Mouse (Mus musculus) testis, postnatal 10 days (tissue): ENCODE measurements around the gene Tmpo.

Experiments
- DNase-seq: peaks from one replicate; pipeline ENCODE4 v3.0.0; 2021; ENCODE audit warnings: low spot score

Gene Tmpo

DNA sequence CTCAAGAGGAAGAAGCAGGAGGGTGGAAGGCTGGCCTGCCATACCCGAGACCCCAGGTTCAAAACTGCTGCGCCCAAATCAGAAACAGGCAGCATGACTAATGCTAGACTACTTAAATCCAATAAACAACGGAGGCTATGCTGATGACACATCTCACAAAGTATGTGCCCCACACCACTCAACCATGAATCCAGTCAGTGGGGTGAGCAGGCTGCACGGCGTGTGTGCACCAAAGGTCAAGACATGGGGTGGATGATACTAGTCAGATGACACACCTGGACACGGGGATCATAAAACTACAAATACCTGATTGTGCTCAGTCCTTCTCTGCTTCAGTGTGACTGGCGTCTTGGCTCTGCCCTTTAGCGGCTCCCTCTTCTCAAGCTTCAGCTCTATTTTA, 22.7 kb downstream of the Tmpo start:
- no peak for DNase-seq

DNA sequence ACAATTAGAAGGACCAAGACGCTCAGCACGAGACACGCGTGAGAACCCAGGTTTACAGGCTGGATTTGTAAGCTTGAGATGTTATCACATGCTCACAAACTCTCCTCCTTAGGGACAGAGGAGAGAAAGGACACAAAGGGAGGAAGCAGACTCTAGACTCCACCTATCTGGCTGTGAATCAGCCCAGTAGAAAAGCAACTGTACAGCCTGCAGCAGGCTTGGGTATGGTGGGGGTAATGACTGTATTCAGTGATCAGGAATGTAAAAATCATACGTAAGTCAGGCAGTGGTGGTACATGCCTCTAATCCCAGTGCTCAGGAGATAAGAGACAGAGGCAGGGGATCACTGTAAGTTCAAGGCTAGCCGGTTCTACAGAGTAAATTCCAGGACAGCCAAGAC, 24.8 kb downstream of the Tmpo start:
- no peak for DNase-seq

DNA sequence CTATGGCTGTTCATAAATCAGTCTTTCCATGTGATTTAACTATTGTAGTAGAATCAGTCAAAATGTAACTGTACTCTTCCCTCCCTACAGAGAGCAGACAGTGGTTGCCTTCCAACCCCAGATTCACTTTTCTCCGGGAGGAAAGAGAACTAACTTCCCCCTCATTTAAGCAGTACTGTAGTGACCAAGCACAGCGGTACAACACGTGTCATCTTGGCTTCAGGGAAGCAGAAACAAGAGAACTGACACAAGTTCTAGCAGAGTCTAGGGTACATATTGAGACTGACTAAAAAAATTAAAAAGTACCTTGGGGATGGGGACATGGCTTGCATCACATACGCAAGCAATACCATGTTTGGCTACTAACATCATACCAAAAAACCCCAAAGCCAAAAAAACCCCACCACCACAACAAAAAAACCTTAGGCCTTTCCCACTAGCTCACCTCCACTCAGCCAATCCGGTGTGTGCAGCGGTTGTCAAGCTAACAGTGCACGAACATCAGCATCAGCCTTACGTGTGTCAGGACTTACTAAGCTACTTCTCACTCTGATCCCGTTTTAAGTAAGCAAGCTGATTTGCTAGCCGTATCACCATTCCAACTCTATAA, 27.1 kb downstream of the Tmpo start:
- no peak for DNase-seq

DNA sequence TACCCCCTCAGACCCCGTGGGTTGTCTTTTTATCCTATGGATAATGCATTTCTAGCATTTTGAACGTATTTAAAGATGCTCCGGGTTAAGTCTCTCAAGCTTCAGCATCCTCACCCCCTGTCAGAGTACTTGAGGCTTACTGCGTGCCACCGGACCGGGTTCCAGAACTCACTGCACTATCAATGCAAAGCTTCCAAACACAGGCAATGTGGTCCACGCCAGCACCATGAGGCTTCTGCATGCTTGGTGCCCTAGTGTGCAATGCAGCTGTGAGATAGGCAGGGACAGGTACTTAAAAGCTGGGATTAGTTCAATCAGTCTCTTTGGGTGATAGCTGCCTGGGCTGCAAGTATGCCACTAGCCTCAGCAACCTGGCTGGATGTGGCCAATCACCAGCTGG, 35.7 kb downstream of the Tmpo start:
- no peak for DNase-seq

DNA sequence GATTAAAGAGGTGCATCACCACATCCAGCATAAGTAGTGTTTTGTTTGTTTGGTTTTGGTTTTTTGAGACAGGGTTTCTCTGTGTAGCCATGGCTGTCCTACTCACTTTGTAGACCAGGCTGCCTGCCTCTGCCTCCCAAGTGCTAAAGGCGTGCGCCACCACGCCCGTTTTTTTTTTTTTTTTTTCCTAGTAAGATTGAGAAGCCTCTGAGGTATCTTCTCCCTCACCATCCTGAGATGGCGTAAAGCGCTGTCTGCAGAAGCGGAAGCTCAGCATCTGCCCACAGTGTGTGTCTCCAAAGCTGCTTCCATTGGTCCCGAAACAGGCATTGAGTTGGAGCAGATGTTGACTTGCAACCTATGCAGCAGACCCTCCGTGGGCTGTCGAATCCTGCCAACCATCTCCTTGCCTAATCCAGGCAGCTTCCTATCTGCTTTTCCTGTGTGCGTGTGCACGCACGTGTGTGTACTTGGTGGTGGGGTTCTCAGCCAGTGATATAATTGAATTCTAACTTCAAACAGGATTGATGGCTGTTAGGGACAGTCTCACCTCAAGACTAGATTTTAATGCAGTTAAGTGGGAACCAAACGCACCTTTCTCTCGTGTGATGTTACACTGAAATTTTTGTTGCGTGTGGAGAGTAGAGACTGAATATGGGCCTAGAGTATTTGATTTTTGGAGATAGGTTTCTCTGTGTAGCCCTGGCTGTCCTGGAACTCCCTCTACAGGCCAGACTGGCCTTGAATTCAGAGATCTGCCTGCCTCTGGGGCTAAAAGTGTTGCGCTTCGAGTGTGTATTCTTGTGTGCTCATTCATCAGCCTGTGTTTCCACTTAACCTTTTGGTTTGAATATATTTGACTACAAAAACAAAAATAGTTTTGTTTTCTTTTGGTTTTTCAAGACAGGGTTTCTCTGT, 37.5 kb downstream of the Tmpo start:
- DNase-seq, result no peak

DNA sequence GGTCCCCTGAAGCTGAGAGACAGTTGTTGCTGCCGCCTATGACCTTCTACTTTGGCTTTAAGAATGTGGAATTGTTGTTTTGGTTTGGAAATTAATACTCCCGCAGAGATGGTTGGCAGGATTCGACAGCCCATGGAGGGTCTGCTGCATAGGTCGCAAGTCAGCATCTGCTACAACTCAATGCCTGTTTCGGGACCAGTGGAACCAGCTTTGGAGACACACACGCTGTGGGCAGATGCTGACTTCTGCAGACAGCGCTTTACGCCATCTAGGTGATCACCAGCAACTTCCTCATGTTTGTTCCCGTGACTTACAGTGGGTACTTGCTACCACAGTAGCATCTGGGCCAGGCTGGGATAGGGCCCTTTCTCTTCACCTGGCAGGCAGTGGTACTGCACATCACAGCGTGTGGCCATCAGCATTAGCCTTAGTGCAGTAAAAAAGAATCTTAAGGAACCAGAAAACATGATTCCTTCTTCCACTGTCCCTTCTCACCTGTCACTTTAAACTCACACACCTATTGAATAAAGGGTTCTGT, 38.4 kb downstream of the Tmpo start:
- DNase-seq, result no peak

DNA sequence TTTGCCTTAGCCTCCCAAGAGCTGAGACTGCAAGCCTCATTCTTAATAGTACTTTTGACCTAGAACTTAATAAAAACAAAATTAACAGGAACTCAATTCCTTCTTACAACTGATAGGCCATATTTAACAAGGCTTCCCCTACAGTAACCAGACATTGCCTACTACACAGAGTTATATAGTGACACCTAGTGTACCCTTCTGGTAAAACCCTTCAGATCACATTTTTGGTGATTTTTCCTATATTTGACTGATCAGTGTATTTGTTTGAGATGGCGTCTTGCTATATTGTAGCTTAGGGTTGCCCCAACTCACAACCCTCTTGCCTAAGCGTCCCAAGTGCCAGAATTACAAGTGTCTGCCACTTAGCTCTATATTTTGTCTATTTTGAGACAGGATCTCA, 39.6 kb downstream of the Tmpo start:
- no peak for DNase-seq

DNA sequence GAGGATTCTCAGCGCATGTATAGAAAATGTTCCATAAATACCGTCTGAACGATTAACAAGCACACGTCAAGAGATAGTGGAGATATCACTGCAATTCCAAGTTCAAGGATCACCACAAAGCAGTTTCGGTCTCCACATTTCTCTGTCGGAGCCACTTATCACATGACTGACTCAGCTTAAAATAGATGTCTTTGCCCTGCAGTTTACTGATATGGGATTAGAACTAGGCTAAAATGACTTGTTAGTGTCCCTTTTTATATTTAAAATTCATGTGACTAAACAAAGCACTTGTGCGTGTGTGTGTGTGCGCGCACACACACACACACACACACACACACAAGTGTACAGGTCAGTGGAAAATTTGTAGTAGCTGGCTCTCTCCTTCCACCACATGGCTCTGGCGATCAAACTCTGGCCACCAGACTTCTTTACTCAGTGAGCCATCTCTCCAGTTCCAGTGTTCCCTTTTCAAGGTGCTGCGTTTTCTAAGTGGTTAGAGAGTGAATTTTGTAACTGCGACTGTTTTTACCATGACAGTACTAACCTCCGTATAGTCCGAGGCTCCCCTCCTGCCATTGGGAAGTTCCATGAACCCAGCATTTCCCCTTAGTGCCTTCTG, 41.9 kb downstream of the Tmpo start:
- no peak for DNase-seq

DNA sequence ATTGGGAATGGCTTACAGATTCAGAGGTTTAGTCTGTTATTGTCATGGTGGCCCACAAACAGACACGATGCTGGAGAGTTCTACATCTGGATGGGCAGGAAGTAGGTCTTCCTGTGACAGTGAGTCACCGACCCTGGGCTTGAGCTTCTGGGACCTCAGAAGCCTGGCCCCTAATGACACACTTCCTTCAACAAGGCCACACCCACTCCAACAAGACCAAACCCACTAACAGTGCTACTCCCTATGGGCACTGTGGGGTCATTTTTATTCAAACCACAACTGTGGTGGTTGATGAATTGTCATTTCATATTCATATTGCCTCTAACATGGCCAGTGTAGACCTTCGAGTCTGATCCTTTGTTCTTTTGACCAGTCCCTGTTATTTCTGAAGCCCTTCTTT, 42.8 kb downstream of the Tmpo start:
- no peak for DNase-seq

DNA sequence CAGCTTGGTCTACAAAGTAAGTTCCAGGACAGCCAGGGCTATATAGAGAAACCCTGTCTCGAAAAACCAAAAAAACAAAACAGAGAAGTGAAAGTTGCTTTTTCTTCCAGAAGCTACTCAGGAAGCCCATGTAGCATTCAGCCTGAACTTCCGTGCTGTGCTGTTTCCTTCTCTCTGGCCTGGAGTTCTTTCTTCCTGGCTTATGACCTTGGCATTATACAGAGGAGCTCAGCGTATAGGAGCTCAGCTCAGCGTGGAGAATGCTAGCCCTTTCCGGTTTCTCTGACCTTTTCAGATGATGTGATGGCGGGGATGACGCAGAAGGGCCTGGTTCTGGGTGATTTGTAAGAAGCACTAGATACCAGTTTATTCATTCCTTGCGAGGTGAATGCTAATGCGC, 43.7 kb downstream of the Tmpo start:
- DNase-seq, result no peak

DNA sequence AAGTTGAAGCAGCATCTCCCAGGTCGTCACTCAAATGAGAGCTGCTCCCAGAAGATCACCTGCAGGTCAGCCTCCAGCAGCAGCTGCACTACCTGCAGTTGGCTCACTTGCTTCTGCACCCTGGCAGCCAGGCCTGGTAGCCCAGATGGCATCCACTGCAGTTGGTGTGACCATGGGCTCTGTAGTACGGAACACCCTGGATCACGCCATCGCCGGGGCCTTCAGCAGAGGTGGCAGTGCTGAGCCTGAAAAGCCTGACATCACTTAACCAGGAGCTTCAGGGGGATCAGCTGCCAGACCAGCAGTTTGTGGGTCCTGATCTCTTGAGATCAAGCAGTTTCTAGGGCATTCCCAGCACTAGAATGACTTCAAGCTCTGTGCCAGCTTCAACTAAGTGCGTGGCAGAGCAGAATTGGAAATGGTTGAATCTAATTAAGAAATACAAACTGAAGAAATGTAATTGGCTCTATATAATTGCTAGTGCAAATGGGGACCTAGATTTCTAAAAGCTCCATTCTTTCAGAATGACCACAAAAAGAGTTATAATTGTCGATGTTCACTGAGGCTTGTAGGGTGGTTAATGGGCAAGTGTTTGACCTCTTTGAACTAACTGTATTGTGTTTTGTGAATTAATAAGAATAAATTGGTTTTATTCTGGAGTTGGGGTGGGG, 45.7 kb downstream of the Tmpo start:
- no peak for DNase-seq

DNA sequence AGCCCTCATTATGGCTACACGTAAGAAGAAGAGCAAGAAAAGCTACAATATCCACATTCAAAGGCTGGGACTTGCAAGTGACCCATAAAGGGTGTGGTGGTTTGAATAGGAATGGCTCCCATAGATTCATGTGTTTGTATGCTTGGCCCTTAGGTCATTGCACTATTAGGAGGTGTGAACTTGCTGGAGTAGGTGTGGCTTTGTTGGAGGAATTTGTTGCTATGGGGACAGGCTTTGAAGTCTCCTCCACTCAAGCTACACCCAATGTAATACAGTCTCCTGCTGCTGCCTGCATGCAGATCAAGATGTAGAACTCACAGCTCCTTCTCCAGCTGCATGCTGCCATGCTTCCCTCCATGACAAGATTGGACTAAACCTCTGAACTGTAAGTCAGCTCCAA, 49.5 kb downstream of the Tmpo start:
- no peak for DNase-seq

DNA sequence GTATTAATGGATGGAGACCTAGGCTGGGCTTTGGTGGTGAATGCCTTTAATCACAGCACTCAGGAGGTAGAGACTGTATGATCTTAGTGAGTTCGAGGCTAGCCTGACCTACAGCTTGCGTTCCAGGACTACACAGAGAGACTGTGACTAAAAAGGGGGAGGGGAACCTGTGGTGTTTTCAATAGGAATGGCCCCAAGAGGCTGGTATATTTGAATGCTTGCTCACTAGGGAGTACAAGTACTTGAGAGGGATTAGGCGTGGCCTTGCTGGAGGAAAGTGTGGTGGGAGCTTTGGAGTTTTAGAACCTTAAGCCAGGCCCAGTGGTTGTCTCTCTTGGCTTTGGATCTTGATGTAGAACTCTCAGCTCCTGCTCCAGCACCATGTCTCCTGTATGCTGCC, 50.3 kb downstream of the Tmpo start:
- no peak for DNase-seq

DNA sequence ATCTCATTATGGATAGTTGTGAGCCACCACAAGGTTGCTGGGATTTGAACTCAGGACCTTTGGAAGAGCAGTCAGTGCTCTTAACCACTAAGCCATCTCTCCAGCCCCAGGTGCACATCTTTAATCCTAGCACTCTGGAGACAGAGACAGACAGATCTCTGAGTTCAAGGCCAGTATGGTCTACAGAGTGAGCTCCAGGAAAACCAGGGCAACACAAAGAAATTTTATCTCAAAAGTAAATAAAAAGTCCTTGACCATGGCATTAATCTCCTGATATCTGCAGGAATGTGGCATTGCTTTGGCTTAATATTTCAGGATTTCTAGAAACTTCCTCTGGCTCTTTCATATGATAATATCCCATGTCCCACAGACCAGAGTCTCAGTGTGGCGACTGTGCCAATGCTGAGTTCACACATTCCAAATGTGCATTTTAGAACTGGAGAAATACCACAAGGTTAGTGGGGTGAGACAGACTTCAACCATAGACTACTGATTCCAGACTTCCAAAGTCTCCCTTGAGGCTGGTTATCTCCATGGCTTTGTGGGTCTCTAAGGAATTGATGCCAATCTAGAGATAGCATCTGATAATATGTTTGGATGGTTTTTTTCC, 52.5 kb downstream of the Tmpo start:
- no peak for DNase-seq

DNA sequence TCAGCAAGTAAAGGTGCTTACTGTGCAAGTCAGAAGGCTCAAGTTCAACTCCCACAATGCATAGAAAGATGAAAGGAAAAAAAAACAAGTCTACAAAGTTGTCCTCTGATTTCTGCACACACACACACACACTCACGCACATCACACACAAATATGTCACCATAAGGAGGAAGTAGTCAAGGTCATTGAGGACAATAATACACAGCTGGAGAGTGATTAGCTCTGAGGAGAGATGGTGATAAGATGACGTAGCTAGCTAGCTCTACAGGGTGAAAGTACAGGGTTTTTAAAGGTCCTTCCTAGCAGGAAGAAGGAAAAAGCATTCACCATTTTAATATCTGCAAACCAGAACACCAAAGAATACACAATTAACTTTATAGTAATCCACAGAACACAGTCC, 53.7 kb downstream of the Tmpo start:
- DNase-seq, result no peak

DNA sequence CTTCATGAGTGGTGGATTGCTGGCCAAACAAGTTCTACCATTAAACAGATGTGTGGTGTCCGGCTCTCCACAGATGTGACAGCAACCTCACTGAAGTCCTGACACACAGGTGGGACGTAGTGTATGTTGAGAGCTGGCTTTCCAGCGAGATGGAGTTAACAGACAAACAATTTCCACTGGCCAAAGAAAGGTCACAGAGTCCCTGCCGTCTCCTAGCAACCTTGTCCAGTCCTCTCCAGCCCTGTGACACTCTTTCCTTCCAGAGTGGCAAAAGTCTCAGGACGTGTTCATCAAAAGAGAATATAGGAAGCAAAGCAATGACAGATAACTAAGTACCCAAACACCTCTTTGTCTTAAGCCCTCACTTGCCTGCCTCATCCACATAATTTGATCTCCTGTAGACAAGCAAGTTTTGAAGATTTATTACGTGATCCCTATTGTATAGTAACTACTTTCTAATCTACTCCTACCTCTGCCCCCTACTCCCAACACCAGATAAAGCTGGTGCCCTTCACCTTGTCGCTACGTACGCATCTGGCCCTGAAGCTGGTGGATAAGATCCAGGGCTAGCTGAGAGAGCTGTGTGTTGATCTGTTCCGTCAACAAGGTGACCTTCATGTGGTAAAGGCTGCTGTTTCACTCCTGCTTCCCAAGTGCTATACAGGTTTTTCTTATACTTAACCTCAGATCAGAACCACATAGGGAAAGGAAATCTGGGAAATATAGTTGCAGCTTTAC, 54.3 kb downstream of the Tmpo start:
- no peak for DNase-seq

DNA sequence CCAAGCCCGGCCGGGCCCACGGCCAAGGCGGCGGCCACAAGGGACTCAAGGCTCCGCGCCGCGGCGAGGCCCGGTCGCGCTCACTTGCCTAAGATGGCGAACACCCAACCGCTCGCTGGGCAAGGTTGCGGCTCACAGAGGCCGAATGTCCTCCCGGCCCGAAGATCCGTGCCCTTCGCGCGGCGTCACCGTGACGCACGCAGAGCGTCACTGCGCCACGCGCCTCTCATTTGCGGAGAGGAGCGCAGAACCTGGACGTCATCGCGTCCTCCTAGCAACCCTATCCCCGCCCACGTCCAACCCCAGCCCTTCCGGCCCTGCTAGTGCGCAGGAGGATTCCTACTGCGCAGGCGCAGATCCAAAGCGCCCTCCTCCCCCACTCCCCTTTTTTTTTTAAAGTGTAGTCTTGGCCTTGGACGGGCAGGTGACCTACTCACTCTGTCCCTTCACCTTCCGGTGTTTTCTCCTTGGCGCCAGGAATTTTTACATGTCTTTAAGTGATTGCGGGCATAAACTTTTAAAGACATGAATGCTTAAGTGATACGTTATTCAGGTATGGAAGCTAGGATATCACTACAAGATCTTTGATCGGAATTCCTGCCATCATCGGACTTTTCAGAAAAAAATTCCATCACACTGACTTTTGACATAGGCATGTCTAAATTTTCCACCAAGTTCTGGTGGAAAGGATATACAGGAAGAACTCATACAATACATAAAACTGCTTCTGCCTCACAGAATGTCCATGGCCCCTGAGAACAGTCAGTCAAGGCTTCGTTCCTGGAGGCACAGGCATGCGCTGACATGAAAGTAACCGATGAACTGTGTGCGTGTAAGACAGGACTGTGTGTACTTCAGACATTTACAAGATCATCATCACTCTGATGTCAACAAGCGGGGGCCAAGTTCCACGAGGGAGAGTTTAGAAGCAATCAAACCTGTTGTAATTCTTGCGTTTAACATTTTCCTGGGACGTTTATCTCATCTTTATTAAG, 57.0 kb downstream of the Tmpo start, which contains the start of gene Slc25a3:
Gene Slc25a3, minus strand, starts transcription at position 232 of the 995 bp plus-strand sequence.
- DNase-seq, result peak; percentile 99

DNA sequence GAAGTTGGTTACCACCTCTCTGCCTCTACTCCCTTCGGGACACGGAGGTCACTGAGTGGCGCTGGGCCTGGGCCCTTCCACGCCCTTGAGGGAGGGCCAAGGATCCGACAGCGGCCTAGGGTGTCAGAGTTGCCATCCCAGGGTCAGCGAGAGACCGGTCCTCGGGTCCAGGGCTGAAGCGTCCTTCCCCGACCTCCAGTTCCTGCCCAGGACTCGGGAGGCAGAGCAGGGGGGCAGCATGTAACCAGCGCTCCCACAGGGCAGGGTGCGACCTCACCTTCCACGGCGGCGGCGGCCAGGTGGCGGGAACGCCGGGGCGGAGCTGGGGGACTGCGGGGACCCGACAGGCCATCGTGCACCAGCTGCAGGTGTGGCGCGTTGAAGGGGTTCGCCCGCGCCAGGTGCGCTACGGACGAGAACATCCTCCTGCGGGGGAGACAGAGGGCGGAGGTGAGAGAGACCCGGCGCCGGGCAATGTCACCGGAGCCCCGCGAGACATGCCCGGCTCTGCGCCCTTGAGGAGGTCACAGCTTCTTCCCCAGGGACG, 57.8 kb downstream of the Tmpo start:
- no peak for DNase-seq

DNA sequence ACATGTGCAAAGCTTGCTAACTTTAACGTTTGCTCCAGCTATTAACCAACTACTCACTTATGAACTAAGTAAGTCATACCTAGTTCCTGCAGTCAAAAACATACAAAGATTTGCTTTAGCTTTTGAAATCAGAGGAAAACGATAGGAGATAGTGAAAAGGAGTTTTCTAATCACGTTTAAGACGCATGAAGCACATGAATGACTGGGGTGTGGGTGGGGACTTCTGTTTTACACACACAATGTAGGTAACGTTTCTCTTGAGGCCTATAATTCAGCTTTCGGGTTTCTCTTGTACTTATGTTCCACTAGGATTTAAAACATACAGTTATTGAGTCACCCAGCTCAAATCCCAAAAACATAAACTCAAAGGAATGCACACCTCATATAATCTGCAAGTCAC, 58.5 kb downstream of the Tmpo start:
- no peak for DNase-seq

DNA sequence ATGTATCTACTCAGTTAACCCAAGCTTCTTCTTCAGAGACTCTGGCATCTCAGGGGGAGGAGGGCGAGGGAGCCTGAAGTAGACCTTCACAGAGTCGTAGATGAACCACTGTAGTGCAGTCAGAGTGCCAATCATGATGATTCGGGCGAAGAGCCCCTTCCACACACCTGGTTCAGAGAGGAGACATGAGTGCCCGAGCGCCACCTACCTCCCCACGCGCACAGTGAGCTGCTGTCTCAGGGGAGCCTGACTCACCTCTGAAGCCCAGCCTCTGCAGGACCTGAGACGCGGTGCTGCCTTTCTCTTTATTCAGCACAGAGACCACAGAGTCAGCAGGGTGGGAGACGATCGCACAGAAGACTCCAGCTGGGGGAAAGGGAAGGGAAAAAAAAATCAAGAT, 64.2 kb downstream of the Tmpo start:
- no peak for DNase-seq
